Mouse (Mus musculus): ENCODE data around the gene Csta1.
"Not testable (repeated sequence)": the region's sequence is repeated elsewhere in the genome, so short reads cannot be mapped to it uniquely, and the experiment has no call there.

The Csta1 gene

DNA sequence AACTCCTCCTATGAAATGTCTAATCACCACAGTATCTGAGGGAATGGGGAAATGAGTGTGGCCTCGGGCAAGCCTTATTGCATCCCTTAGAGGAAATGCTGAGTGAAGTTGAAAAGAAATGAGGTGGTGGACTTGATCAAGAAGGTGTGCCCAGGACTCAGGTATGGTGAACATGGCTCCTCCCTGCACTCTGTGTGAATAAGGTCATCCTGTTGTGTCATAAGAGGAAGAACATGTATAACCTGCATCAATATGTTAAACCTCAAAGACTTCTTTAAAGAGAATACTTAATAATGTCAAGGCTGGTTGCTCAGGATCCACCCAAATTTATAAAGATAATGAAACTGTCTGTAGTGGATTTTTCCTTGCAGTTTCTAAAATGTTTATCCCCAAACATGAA is at the start of gene Csta1:
Gene Csta1 (minus strand): TSS at position 101 of the 400 bp plus-strand sequence.
- no peak for DNase-seq

DNA sequence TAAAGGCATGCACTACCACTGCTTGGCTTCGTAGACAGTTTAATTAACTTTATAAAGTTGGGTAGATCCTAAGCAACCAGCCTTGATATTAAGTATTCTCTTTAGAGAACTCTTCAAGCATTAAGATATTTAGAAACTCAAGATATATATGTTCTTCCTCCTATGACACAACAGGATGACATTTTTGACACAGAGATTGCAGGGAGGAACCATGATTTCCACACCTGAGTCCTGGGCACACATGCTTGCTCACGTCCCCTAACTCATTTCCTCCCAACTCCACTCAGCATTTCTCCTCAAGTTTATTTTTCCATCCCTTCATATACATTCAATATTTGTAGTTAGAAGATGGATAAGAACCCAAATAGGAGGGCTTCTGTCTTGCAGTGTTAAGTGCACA is 48.9 kb upstream of the Csta1 start:
- no peak for DNase-seq

DNA sequence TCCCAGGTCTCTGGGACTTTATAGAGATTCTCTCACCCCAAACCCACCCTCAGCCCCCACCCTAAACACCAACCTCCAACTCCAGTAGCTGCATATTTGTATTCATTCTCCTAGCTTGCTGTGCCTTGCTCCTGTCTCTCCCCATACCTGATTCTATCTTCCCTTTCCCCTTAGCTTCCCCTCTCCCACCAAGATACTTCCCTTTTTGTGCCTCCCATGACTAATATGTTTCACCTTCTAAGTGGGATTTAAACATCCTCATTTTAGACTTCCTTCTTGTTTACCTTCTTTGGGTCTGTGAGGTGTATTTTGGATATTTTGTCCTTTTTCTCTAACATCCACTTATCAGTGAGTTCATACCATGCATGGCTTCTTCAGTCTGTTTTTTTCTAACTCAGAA is 45.1 kb upstream of the Csta1 start:
- no peak for DNase-seq

DNA sequence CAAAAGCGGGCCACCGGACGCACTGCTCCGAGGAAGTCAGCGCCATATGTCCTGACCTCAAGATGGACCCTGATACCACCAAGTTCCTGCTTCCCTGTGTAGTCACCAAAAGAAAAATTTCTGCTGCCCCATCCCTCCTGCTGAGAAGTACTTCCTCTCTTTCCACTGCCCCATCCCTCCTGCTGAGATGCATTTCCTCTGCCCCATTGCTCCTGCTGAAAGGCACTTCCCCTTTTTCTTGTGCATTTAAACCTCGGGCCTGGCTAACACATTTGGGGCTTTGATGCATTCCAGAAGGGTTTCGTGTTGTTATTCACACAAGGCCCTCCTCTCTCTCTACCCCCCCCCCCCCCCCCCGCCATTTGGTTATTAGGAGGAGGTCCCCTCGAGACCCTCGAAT is 36.8 kb upstream of the Csta1 start:
- DNase-seq = not testable (repeated sequence)

DNA sequence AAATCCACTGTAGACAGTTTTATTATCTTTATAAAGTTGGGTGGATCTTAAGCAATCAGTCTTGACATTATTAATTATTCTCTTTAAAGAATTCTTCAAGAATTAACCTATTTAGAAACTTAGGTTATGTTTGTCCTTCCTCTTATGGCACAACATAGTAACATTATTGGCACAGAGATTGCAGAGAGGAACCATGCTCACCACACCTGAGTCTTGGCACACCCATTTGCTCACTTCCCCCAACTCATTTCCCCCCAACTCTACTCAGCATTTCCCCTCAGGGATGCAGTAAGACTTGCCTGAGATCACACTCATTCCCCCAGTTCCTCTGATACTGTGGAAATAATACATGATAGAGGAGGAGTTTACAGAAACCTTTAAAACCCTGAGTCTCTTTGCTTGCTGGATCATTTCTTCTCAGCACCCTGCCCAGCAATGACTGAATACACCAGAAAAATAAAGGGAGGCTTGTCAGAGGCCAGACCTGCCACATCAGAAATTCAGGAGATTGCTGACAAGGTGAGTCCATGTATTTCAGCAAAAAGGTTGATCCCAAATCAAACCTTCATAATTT is 25.4 kb upstream of the Csta1 start, which contains the start of gene Stfa2l1:
Gene Stfa2l1 (plus strand): TSS at position 410 of the 574 bp plus-strand sequence.
- no peak for DNase-seq

DNA sequence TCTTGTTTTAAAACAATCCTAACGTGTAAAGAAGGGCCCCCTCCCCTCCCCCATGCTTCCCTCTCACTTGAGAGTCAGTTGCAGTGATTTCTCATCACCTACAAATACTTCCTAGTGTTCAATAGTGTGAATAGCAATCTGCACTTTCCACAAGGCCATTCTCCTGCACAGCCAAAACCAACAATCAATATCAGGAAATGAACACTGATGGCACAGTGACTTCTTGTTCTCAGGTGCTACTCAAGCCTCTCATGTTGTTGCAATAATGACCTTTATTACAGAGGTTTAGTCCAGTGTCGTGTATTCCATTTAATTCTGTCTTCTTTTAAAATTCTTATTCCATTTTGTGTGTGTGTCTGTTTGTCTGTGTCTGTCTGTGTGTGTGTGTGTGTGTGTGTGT is 7.2 kb upstream of the Csta1 start:
- DNase-seq = no peak

DNA sequence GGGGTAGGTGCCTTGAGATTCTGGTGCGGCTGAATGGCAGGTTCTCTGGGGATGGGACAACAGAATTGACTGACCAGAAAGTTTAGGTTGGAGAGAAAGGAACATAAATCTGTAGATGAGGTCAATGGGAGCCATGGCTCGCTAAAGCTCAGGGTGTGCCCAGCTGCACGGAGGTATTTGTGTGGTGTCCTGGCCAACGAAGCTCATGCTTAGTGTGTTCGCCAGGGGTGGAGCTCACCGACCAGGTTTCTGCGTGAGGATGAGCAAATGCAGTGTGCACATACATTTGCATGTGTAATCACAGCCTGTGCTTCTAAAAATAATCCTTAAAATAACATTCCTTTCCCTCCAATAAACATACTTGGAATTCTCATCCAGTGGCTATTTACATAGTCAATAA is 2.9 kb downstream of the Csta1 start:
- no peak for DNase-seq

DNA sequence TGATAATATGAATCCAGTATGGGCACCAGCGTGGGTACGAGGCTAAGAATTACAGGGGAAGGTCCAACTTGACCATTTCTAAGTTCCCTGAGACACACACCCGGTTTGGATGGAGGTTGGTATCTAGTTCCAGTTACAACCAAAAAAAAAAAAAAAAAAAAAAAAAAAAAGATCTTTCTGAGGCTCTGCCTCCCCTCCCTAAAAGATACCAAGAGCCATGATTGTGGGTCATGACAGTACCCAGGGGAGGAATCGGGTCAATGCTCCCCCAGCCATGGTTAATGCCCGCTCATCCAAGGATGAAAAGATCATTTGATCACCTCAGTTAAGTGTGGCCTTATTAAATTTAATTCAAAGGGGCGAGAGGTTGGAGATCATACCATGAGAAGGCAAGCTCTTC is 15.3 kb downstream of the Csta1 start:
- DNase-seq = not testable (repeated sequence)

DNA sequence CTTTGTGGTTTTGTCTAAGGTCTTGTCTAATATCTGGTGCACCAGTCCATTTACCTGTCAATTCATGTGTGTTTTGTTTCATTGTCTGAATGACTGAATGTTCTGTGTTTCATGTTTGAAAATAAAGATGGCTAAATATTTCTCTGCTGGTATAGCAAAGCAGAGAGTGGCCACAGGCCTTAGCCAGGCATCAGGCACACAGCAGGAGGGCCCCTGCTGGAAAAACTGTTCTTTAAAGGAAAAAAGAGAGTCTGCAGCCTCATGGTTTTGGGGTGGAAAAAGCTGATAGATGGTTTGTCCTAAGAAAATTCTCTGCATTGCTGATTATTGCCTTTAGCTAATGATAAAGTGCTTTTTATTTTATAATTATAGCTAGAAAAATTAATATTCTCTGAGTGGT is 19.6 kb downstream of the Csta1 start:
- DNase-seq = peak; percentile 17 to 24

DNA sequence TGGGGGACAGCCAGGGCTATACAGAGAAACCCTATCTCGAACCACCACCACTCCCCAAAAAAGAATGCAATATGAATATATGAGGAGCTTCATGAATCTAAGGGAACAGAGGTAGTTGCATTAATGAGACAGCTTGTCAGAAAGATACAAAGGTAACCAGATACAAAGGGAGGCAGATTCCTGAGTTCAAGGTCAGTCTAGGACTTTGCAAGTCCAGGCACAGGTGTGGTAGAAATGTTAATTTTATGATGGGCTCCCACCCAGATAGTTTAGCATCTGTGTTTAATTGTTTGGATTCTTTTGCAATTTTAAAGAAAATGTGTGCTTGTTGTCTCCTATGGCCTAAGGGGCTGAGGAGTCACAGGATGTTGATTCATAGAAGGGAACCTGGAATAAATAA is 28.8 kb downstream of the Csta1 start:
- no peak for DNase-seq

DNA sequence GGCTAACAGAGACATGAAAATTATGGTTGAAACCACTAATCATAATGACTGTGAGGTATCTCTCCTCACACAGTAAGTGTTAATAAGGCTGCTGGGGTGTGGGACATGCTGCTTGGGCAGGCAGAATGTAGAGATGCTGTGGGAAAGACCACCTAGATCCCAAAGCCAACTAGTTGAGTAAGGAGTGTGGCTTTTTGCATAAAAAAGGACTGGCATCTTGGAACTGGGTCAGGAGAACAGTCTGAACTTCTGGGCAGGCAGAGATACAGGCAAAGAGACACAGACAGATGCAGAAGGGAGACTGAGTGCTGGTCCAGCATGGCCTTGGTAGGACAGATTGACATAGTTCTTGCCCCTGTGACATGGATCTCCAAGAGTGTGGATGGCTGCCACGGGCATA is 29.5 kb downstream of the Csta1 start:
- no peak for DNase-seq

DNA sequence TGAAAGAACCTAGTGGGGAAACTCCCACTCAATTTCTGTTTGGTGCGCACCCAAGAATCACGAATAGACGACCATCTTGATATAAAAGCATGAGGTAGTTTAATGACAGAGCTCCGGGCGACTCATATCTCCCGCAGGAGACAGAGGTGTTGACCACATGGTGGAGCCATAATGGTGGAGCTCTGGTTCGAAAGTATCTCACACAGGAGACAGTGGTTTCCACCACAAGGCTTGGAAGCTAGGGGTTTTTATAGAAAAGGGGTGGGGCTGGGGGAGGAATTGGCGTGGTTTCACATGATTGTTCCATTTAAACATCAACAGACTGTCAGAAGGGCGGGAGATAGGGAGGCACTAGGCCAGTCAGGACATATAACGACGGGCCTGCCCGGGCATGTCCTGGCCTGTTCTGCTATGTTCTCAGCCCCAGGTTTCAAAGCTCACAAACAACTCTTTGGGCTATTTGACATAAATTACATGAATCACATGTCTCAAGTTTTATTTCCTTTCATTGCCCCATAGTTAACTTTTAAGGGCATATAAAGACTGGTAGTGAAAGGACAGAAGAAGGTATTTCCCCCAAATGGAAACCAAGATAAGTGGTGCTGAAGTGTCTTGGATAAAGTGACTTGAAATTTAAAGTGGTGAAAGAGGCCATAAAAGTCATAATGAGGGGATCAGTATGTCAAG is 33.1 kb downstream of the Csta1 start:
- DNase-seq = not testable (repeated sequence)

DNA sequence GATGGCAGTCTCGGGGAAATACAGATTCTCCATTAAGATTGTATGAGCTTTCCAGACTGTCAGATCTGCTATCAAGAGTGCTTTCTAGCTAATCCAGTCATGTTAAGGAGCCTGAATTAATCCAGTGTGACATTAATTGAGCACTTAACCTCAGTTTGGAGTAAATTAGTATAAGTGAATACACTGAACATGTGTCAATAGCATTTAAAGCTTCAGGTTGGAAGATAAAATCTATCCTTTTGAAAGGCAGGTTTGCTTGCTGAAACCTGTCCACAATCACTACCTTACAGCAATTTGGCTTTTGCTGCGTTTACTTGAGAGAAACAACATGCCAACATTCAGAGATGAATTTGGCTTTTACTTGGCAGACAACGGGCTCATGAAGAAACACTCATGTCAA is 37.0 kb downstream of the Csta1 start:
- no peak for DNase-seq

DNA sequence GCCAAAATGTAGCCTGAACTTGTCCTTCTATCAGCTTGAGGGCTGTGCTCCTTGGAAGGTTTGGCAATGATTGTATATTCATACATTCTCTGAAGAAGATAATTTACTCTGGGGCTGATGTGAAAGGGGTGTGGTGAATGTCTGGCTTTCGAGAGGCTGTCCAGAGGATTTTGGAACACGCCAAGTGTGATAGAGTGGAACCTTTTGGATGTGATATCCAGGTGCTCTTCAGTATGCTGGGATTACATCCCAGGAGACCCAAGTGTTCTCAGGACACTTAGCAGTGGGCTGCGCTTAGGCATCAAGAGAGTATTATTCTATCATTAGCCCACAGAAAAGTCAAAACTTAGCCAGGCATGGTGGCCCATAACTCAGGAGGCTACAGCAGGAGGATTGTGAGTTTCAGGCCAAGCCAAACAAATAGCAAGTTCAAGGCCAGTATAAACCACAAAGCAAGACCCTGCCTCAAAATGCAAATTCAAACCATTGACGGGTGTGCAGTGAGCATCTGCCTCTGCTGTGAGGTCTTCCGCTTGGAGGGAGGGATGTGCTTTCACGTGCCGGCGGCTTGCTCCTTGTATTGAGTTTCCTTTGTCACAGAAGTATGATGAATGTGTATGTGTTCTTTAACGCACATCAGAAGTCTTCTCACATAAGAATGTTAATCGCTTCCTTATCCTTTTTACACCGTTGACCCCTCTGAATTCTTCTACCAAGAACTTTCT is 40.1 kb downstream of the Csta1 start:
- no peak for DNase-seq

DNA sequence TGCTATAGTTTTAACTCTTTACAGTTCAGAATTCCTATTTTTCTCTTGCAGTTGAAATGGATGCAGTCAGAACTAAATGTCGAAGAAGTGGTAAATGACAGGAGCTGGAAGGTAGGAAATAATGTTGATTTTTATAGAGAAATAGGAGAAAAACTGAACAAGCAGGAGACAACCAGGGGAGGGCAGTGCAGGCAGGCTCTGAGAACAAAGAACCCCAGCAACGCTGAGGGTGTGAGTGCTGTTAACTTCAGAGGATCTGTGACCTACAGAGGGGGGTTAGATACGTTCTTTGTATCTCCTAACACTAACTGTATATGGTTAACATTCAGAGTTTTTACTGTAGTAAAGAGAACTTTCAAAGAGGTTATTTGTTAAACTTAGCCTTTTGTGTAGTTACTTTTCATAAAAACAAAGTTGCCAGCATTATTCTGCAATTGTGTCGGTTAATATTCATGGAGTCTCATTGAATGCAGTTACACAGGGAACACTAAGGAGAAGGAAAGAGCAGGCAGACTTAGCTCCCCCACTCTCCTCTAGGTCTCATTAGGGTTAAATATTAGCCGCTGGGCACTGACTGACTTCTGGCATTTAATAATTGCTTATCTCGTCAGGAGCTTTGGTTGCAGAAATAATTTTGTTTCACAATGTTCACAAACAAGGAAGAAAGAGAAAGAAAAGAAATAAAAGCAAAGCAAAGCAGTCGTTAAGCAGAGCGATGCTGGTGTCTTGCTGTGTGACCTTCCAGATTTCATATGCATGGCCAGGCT is 41.0 kb downstream of the Csta1 start:
- no peak for DNase-seq

DNA sequence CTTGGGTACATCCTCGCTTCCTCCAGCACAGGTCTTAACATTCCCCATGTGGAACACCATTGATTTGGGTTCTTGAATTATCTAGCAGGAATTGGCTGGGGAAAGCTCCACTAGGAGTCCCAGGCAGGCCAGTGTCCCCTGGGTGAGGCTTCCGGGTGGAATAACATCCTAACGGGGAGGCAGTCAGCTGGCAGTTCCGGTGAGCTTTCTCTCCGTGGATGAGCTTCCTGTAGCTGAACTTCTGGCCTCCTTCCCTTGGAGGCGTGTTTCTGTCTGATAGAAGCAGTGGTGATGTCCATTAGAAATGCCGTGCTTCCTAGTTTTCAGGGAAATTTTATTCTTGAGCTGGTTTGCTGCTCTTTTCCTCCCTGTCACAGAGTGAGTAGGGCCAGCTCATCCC is 42.0 kb downstream of the Csta1 start:
- no peak for DNase-seq

DNA sequence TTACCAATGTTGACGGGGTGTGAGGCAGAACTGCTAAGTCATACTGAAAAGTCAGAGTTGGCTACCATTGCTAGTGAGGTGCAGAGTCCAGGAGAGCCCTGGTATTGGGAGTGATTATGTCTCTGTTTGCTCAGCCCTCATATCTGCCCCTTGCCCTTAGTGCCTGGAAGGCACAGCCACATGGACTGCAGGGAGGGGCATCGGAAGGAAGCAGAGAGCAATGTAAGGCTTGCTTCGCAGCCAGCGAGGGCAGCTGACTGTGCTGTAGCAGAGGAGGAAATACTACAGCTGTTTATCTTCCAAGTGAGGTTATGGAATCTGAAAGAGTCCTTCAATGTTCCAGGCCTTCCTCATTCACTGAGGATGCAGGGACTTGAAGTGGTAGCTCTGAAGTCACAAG is 43.2 kb downstream of the Csta1 start:
- DNase-seq = no peak

DNA sequence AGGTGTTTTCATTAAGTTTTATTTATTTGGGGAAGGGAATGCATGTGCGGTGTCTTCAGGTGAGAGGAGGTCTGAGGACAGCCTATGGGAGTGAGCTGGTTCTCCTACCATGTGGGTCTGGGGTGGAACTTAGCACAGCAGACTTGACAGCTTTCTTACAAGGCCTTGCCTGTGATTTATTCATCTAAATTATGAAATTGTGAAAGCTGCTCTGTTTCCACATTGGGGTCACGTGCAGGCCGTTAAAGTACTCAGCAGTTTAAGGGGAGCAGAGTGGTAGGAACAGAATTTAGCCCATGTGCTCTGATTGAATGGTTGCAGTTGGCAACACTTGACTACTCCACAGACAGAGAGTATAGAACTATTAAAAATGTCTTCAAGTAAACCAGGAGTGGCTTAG is 51.1 kb downstream of the Csta1 start:
- DNase-seq = no peak

DNA sequence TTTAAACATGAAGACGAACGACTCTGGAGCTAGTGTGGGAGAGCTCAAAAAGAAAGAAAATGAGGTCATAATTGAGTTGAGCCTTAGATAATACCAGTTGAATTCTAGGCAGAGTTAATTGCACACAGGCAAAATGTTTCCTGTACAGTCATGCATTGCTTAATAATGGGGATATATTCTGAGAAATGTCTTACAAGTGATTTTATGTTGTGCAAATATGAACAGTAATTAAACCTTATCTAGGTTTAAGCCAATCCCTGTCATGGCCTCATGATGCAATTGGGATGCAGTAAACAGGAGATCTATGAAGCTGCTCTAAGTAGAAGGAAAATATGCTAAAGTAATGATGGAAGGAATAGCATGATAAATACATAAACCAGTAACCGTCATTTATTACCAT is 56.3 kb downstream of the Csta1 start:
- no peak for DNase-seq

DNA sequence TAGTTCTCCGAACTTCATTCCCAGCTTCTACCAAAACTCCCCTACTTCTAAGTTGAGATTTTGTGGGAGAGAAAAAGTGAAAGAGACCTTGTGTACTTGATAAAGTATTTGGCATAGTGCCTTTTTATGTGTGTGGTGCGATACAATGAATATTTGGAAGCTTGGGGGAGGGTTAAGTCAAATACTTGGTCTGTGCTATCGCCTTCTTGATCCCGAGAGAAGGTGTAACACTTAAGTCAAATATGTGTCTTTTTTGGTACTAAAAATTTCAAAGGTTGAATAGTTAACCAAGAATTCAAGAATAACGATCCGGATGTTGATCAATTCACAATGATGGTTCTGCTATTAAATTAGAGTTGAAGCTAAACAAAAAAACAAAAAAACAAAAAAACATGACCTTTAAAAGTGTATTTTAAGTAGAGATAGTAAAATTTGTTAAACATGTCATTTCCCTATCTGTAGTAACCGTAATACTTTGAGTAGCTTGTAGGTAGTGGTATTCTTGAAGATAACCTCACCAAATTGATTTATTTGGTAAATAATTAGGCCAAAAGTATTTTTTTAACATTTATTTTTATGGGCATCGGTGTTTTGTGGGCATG is 58.5 kb downstream of the Csta1 start:
- DNase-seq = no peak

DNA sequence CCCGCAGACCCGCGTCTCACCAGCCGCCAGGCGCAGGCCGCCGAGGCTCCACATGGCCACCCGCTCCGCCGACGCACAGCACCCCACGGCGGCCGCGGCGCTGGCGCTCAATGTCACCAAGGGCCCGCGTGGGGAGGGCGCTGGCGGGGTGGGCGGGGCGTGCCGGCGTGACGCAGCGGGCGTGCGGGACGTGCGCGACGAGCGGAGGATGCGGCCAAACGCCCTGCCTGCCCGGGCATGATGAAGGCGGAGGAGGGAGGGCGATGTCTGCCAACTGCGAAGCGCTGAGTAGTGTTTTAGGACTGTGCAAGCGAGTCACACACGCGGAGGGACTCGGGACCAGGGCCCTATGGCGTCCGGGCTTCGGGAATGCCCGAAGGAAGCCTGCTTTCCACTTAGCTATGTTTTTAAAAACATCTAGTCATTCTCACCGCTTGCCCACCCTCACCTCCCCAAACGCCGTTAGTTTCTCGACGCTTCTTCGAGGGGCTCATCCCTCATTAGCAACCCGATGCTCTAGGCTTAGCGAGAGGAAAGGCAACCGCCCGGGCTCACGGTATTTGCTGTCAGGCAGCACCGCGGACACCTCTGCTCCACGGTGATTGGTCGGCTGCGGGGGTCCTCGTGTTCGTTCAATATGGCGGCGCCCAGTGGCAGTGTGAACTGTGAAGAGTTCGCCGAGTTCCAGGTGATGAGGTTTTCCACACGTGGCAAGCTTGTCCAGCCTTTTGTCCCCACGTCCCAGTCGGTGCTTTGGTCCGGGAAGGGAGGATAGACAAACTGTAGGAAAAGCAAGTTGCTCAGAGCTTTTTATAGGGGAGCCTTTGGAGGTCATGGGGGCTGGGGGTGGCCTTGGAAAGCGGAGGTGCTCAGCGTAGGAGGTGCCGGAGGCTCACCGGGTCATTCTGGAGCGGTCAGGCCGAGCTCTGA is 59.3 kb downstream of the Csta1 start, which contains the start of the genes Fam162a and Ccdc58:
Gene Fam162a (minus strand): TSS at position 145 of the 930 bp plus-strand sequence.
Gene Ccdc58 (plus strand): TSS at position 236 of the 930 bp plus-strand sequence.
- peak; percentile 94 to 95 for DNase-seq

DNA sequence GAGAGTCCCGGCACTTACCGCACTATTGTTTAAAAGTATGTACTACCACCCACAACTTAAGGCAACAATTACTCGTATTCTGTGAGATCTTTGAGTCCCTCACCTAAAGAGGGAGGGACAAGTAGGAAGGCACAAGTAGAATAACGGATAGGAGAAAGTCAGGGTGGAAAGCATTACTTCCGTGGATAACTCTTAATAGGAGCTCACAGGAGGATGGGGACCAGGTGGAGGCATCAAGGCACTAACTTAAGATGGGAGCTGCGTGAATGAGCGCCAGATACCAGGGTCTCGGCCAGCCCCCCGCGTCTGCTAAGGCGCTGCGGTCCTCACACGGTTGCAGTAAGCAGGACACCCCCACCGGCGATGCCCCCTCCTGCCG is 60.0 kb downstream of the Csta1 start:
- DNase-seq = no peak
